Mouse (Mus musculus): ENCODE results near the gene Macrod1.
A peak's percentile ranks its signal among the peaks of the same experiment; 100 is the strongest.

Gene Macrod1

GRCm38 (mm10) chr19:7116038-7116731, 59.6 kb downstream of the Macrod1 start:
- DNase-seq (ENCODE audit: low spot score), result no peak

GRCm38 (mm10) chr19:7117141-7117540, 60.5 kb downstream of the Macrod1 start:
- no peak for DNase-seq (ENCODE audit: low spot score)

GRCm38 (mm10) chr19:7117653-7118307, 61.2 kb downstream of the Macrod1 start:
- no peak for DNase-seq (ENCODE audit: low spot score)

GRCm38 (mm10) chr19:7121252-7121651, 64.6 kb downstream of the Macrod1 start:
- no peak for DNase-seq (ENCODE audit: low spot score)

- no peak for DNase-seq (ENCODE audit: low spot score)
Measured at GRCm38 (mm10) chr19:7122277-7122676, 65.7 kb downstream of the Macrod1 start.

GRCm38 (mm10) chr19:7122698-7123306, 66.2 kb downstream of the Macrod1 start:
- DNase-seq (ENCODE audit: low spot score), result no peak

GRCm38 (mm10) chr19:7125526-7126156, 69.0 kb downstream of the Macrod1 start:
- no peak for DNase-seq (ENCODE audit: low spot score)

GRCm38 (mm10) chr19:7126209-7126608, 69.6 kb downstream of the Macrod1 start:
- DNase-seq (ENCODE audit: low spot score), result no peak

GRCm38 (mm10) chr19:7126933-7127332, 70.3 kb downstream of the Macrod1 start:
- DNase-seq (ENCODE audit: low spot score), result no peak

GRCm38 (mm10) chr19:7128551-7129475, 72.2 kb downstream of the Macrod1 start:
- DNase-seq (ENCODE audit: low spot score), result no peak

- no peak for DNase-seq (ENCODE audit: low spot score)
Measured at GRCm38 (mm10) chr19:7130317-7130716, 73.7 kb downstream of the Macrod1 start.

GRCm38 (mm10) chr19:7133436-7133835, 76.8 kb downstream of the Macrod1 start:
- DNase-seq (ENCODE audit: low spot score), result no peak

- DNase-seq (ENCODE audit: low spot score), result peak; percentile 33
Measured at GRCm38 (mm10) chr19:7134631-7135091, 78.1 kb downstream of the Macrod1 start.

- DNase-seq (ENCODE audit: low spot score), result peak; percentile 69
Measured at GRCm38 (mm10) chr19:7135525-7135924, 78.9 kb downstream of the Macrod1 start.

- DNase-seq (ENCODE audit: low spot score), result peak; percentile 62
Measured at GRCm38 (mm10) chr19:7136016-7136415, 79.4 kb downstream of the Macrod1 start.

GRCm38 (mm10) chr19:7136714-7137498, 80.3 kb downstream of the Macrod1 start:
- no peak for DNase-seq (ENCODE audit: low spot score)

- DNase-seq (ENCODE audit: low spot score), result no peak
Measured at GRCm38 (mm10) chr19:7138327-7138726, 81.7 kb downstream of the Macrod1 start.

GRCm38 (mm10) chr19:7139321-7139720, 82.7 kb downstream of the Macrod1 start:
- no peak for DNase-seq (ENCODE audit: low spot score)

GRCm38 (mm10) chr19:7140373-7140772, 83.8 kb downstream of the Macrod1 start:
- DNase-seq (ENCODE audit: low spot score), result no peak

- DNase-seq (ENCODE audit: low spot score), result no peak
Measured at GRCm38 (mm10) chr19:7140856-7141421, 84.3 kb downstream of the Macrod1 start.
